Mouse (Mus musculus) liver, adult (tissue): ENCODE measurements around the gene Thumpd2.
A peak's percentile ranks its signal among the peaks of the same experiment; 100 is the strongest.

ENCODE experiments used
- GATA4 ChIP-seq: IDR thresholded peaks from 2 replicates; pipeline ENCODE4 v1.6.1; 2014; ENCODE audit warnings: mild to moderate bottlenecking, low read length; ENCODE audit not compliant: insufficient replicate concordance

Thumpd2 gene

DNA sequence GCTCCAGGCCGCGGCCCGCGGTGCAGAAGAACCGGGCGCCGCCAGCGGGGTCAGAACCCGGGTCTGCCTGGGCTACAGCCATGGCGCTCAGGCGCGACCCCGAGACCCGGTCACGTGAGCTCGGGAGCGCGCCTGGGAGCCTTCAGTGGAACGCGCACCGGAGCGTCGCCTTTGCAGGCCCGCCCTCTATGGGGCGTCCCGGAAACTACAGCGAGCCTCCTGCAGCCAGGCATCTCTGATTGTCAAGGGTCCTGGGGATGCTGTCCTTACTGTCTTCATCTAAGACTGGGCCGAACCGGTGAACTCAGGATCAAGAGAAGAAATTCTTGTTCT is at the start of gene Thumpd2:
Gene Thumpd2, minus strand, starts transcription at position 104 of the 333 bp plus-strand sequence.
- TF ChIP-seq GATA4: no peak; the same call in 1 of the 2 replicates

DNA sequence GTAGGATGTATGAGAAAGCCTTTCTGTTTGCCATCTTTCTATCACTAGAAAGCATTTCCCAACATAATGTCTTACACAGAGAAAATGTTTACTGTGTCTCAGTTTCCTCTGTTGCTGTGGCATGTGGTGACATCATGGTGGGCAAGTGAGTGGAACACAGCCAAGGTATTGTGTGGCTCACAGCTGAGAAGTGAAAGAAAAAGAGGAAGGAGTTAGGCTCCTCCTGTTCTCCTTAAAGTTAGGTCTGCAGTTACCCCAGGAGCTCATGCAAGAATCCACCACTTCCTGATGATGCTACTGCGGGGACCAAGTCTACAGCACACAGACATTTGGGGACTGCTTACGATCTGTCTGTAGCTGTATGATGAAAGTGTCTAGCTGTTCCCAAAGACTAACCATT is 39.4 kb upstream of the Thumpd2 start:
- TF ChIP-seq GATA4: no peak

DNA sequence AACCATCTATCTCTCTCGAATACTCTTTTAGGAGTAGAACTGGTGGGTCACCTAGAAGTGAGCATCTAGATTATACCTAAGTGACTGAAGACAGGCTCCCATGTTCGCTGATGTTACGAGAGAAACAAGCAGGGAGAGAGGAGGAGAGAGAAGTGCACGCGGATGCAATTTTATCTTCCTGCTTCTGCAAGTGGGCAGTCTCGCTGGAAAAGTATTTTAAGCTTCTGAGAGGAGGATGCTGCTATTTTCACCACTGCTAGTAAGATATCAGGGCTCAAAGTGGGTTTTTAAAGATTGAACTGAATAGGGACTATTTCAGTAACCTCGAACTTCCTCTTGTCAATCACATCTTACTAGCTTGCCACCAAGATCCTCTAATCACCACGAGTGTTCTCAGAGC is 38.0 kb upstream of the Thumpd2 start:
- no peak for TF ChIP-seq GATA4

DNA sequence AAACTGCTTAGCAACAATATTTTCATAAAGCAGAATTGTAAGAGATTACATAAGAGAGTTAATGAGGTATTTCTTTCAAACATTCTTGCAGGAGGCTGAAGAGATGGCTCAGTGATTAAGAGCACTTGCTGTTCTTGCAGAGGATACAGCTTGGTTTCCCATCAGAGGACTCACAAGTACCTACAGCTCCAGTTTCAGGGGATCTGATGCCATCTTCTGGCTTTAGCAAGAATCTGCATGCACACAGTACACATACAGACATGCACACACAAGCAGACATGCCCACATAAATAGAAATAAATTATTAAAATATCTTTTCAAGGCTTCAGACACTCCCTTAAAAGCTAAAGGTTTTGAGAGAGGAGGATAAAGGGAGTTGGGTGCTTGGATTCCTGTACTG is 33.6 kb upstream of the Thumpd2 start:
- no peak for TF ChIP-seq GATA4

DNA sequence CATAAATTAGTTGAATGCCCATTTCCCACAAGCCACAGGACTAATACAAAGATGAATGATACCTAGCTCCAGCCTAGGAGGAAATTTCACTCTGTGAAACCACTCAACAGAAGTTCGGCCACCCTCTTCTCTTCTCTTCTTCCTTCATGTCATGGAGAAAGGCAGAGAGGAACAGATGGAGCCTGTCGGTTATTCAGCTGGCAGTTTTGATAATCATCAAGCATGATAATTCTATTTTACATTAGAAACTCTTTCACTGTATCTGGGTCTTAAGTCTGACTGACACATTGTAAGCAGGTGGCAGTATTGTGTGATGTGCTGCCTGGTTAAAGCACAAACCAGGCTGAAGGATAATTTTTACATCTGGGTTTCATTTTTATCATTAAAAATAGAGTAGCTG is 31.6 kb upstream of the Thumpd2 start:
- TF ChIP-seq GATA4: no peak

DNA sequence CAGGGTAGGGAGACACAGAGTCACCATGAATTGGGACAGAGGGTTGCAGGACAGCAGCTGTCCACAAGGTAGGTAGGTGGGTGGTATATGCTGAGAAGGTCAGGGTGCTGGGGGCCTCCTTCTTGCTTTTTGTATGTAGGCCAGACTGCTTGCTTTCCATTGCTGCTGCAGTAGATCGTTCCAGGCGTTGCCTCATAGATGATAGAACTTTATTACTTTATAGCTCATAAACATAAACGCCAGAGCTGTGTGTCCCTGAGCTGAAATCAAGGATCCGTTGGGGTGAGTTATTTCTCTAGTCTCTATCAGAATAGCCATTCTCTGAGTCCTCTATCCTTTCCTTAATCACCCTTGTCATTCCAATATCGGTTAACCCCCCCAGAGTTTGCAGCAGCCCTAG is 27.9 kb upstream of the Thumpd2 start:
- TF ChIP-seq GATA4: no peak

DNA sequence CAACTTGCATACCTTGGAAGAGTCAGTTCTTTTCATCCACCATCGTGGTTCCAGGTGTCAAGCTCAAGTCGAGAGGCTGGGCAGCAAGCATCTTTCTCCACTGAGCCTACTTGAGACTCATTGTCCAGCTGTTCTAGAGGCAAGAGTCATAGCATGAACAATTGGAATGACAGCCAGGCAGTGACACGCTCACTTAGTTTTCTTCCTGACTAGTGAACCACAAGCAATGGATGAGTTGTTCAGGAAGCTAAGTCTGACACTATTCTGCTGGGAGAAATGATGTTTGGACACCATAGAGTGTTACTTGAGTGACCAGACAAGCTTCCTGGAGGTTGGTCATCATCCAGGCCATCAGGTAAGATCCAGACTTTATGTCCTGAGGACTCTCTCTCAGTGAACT is 24.0 kb upstream of the Thumpd2 start:
- TF ChIP-seq GATA4: no peak

DNA sequence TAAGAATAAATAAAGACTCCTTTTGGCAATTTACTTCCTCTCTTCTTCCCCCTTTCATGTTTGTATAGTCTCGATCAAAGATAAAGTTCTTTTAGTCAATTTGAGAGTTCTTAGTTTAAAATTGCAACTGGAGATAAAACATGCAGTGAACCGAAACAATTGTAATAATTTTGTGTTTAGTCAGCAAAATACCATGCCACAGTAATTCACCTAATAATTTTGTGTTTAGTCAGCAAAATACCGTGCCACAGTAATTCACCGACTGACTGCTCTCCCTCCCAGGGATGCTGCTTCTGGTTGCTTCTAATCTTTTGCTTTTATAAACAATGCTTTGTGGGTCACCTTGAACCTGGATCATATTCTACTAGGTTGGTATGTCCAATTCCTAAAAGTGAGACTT is 22.9 kb upstream of the Thumpd2 start:
- TF ChIP-seq GATA4: no peak

DNA sequence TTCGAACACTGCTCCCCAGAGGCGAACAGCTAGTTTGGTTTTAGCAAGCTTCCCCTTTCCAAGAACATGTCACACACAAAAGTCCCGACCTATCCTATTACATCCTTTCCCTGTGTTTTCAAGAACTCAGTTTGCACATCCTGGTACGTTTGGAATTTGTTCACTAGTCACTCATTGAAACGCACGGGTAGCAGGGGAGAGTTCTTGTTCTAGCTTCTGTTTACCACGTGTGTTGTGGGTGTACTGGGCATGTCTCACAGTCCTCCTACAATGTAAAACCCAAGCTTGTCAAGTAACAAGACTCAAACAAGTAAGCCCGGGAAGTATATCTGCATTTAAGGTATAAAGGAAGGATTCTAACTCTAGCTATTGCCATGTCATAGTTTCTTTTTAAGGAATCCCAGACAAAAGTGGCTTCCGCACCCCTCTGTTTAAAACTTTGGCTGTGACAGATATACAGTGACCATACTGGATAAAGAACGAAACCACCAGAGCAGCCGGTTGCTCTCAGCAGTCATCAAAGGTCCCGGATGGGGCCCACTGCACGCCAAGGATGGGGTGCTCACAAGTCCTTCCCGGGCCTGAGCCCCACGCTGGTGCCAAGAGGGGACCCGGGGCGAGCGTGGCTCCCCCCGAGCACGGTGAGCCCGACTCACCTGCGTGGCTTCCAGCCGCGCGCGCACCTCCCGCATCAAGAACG is 453 bp downstream of the Thumpd2 start:
- TF ChIP-seq GATA4: no peak

DNA sequence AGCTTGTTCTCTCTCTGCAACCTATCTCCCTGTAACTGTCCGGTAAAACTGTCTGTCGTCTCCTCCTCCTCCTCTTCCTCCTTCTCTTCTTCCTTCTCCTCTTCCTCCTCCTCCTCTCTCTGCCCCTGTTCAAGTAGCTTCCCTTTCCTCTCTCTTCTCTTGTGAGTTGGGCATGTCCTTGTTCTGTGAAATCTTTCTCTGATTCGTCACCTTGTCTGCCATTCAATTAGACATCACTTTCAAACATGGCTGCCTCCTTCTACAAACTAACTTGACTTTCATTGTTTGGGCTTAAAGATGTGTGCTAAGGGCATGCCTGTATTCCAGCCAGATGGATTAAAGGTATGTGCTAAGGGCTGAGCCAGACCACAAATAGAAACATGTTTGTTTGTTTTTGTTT is 1.5 kb downstream of the Thumpd2 start:
- TF ChIP-seq GATA4: no peak

DNA sequence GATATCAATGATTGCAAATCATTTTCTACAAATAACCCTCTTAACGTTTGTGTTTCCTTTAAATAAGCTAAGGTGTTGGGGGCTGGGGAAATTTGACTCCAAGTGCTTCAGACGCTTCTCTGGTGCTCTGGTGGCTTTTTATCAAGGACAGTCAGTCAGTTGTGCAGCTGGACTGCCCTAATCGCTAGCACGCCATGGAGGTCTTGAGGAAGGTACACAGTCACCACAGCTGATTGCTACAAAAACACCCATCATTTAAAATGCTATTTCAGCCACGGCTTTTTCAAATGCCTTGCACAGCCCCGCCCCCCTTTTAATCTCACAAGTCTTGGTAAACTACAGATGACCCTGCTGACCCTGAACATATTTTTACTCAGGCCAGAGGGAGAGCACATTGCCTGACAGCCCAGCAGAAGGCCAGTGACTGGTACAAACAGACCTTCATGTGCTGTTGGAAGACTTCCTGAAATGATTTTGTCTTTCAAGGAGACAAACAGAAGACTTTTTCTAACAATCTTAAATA is 2.5 kb downstream of the Thumpd2 start:
- TF ChIP-seq GATA4: peak; percentile 34; the same call in 1 of the 2 replicates

DNA sequence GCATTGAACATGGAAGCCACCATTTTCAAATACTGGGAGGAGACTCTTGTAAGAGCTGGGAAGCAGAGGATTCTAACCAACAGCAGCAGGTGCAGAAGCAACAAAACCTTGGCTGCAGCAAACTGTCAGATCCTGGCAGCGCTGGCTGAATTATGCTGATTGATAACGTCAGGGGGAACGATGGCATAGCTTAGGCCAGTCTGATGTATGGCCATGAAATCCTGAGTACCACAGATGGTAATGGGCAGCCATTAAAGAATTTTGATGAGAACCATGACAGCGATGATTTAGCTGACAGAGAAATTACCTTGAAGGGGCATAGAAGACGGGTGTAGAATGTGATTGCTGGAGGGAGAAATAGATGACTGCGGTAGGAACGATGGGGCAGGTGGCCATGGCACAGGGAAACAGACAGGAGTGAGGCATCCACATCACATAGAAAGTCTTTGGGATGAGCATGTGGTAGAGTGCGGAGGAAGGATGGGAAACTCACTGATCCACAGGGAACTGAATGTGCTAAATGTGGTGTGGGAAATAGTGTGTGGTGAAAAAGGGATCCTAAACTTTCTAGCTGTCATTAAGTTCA is 8.0 kb downstream of the Thumpd2 start:
- TF ChIP-seq GATA4: no peak

DNA sequence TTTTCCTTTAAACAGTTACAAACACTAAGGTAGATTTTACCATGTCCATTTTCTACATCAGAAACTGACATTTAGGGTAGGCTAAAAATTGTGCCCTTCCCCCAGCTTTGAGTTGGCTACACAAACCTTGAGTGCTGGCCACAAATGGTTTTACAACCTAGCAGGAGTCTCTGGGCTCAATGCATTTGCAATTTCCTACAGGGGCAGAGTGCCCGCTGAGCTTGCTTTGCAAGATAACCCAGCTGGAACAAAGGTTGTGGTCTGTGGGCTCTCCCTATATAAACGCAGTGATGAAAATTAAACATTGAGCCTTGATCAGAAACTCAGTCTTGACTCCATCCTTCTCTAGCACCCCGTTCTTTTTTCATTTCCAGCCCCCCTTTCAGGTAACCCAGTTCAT is 8.8 kb downstream of the Thumpd2 start:
- TF ChIP-seq GATA4: no peak

DNA sequence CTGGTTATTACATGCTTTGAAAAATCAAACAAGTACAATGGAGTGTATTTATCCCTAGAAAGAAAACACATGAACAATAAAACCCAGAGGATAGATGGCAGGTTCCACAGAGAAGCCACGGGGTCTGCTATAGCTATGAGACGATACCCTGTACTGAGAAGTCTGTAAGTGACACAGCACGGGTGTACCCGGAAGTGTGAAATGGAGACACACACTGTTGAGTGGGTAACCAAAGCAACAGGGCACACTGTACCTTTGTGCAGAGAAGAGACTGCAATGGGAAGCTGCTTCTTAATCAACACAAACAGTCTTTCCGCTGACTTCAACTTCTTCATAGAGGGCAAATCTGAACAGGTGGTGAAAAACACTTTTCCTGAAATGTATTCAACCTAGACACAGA is 9.4 kb downstream of the Thumpd2 start:
- no peak for TF ChIP-seq GATA4

DNA sequence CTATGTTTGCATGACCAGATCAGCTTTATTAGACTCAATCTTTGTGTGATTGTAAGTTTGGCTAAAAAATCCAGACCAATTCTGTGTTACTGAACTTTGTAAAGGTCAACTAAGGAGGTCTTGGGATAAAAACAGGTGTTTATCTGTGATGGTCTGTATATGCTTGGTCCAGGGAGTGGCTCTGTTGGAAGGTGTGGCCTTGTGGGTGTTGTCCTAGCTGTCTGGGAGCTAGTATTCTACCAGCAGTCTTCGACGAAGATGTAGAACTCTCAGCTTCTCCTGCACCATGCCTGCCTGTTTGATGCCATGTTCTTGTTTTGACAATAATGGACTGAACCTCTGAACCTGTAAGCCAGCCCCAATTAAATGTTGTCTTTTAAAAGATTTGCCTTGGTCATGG is 11.6 kb downstream of the Thumpd2 start:
- no peak for TF ChIP-seq GATA4

DNA sequence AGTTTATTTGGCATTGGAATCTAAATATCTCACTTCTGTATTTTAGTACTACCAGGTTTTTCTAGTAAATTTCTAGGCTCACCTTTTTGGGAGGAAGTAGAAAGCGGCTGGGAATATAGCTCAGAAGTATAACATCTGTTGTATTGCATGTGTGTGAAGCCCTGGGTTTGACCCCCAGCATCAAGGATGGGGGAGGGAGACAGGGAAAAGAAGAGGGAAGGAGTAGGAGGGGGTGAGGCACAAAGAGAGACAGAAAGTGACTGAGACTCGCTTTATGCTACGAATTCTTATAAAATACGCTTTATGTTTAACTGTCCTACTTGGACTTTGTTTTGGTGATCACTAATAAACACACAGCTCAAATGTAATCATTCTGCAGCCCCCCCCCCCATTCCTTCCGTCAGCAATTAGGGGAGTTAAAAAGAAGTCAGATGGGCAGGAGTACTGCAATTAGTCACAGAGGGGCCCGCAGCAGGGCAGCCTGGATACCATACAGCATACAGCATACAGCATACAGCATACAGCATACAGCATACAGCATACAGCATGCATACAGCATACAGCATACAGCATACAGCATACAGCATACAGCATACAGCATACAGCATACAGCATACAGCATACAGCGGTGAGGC is 16.8 kb downstream of the Thumpd2 start:
- TF ChIP-seq GATA4: no peak

DNA sequence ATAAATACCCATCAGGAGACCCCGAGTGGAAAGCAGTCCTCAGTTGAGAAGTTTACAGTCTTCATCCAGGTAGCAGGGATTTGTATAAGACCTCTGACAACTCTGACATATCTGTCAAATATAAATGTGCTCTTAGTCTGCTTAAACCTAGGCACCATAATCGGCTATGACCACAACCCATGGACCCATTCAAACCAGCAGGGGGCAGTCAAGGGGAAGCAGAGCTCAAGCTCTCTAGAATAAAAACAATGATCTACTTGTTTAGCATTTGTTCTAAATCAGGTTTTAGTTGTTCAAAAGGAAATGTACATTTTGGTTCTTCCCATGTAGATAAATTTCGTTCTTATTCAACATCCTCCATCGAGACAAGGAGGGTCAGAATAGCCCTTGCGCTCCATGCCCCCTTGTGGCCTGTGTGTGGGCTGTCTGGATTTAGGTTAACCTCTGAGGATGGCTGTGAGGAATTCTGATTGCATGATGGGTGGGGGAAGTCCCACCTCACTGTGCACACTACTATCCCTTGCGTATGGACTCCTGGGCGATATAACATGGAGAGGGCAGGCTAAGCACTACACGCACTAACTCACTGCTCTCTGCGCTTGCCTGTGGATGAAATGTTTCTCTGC is 19.2 kb downstream of the Thumpd2 start:
- no peak for TF ChIP-seq GATA4

DNA sequence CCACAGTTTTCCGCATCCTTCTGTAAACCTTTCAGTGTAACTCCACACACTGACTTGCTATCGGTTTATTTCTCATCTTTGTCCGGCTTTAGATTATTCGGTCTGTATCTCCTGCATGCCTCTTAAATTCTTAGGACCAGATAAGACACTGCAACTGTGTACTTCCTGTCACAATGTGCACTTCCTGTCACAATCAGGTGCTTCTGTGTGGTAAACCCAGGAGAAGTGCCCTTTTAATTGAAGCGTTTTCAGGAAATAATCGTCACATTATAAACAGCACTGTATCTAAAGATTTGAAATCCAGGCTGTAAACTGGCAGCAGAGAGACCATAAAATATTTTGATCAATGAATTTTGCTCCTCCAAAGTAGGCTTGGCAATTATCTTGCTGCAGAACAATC is 19.8 kb downstream of the Thumpd2 start:
- TF ChIP-seq GATA4: peak; percentile 23; the same call in 1 of the 2 replicates
